Mouse (Mus musculus) kidney, adult 2 months (tissue): ENCODE measurements at regions not wholly inside any gene's neighbourhood (a gene's known extent, or its start where the extent isn't known, plus 50 kb on each side); places are given as distances from the start of the nearest gene placed in this dataset.

Experiments
- DNase-seq: peaks from one replicate; pipeline ENCODE4 v3.0.0; 2021
- H3K27ac ChIP-seq: fragments of 200-500 bp; 2 replicates; pipeline ENCODE4 v1.5.1; 2012; ENCODE audit warnings: low read depth, low read length, control low read depth, inconsistent platforms; ENCODE audit not compliant: insufficient read depth
- H3K27me3 ChIP-seq: fragments of 200-500 bp; replicated peaks from 2 replicates; pipeline ENCODE4 v1.6.1; 2012; ENCODE audit warnings: mild to moderate bottlenecking, moderate library complexity, low read length, inconsistent platforms; ENCODE audit not compliant: control insufficient read depth, insufficient read depth
- H3K36me3 ChIP-seq: fragments of 200-500 bp; 2 replicates; pipeline ENCODE4 v1.6.1; 2012; ENCODE audit warnings: mild to moderate bottlenecking, moderate library complexity, low read length, inconsistent platforms; ENCODE audit not compliant: control insufficient read depth, insufficient read depth
- H3K4me1 ChIP-seq: fragments of 200-500 bp; 2 replicates; pipeline ENCODE4 v1.6.1; 2011; ENCODE audit warnings: low read length; ENCODE audit not compliant: control insufficient read depth, insufficient read depth
- H3K4me3 ChIP-seq: fragments of 200-500 bp; 2 replicates; pipeline ENCODE4 v1.5.1; 2011; ENCODE audit warnings: mild to moderate bottlenecking, low read depth, low read length, control low read depth; ENCODE audit not compliant: insufficient read depth
- CTCF ChIP-seq: fragments of 200-500 bp; conservative IDR thresholded peaks from 2 replicates; pipeline ENCODE4 v1.5.1; 2011; ENCODE audit warnings: low read depth, mild to moderate bottlenecking, control low read depth, low read length, moderate library complexity, mixed read lengths; ENCODE audit not compliant: insufficient read depth, insufficient read length
- POLR2A ChIP-seq: fragments of 200-500 bp; IDR thresholded peaks from one replicate; pipeline ENCODE4 v1.6.1; 2011; ENCODE audit warnings: low read depth, low read length, control low read depth
- WGBS: fragments of 180-500 bp; shearing (Covaris S2); methylation state at CpG from one replicate; pipeline ENCODE4 v1.1.7; 2018; 5-methylcytosine and 5-hydroxymethylcytosine counted together

DNA sequence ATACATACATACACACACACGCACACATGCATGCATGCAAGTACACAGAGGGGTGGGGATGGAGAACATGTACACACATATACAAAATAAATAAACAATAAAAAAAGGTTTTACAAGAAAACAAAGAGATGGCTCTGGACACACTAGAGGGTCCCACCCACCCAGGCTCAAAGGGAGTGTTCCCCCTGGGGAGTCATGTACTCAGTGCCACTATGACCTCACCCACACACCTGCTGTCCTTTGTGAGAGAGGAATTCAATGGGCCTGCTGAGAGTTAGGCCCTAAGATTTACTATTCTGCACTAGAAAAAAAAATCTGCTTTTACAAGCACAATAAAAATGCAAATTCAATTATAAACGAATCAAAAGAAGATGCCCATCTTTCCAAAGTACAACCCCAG, 214.2 kb upstream of the Zdhhc25 start:
- WGBS, result 70% methylated on average over 2 of the region's 2 CpGs
- Histone ChIP-seq H3K36me3 (no peaks in the 10 kb centered on the region), H3K27me3 (no peaks in the 10 kb centered on the region), H3K4me3 (no peak overlapping the region), H3K4me1 (no peaks in the 10 kb centered on the region), H3K27ac (no peak overlapping the region)
- DNase-seq, result no peak
- no peak for TF ChIP-seq CTCF

DNA sequence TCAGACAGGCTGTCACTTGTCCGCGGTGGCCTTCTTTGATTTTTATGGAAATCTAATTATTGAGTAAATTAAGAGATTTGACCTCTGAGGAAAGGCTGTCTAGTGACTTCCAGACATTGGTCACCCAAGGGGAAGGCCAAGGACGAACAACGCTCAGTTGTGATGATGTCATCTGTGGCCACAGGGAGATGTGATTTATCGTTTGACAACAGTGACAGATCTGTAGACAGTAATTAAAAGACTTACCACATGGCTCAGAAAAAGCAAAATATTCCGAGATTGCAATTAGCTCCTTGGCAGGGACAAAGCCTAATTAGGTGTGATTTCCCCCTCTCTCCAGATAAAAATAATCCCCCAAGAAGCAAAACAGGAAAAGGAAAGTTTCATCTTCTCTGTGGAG, 213.4 kb upstream of the Zdhhc25 start:
- no peaks in the 10 kb centered on the region for H3K27me3 ChIP-seq
- no peak overlapping the region for H3K27ac ChIP-seq
- no peaks in the 10 kb centered on the region for H3K4me1 ChIP-seq
- TF ChIP-seq POLR2A, result no peak
- DNase-seq, result no peak
- 78% methylated on average over 6 of the region's 6 CpGs for WGBS
- no peak overlapping the region for H3K4me3 ChIP-seq
- no peaks in the 10 kb centered on the region for H3K36me3 ChIP-seq

DNA sequence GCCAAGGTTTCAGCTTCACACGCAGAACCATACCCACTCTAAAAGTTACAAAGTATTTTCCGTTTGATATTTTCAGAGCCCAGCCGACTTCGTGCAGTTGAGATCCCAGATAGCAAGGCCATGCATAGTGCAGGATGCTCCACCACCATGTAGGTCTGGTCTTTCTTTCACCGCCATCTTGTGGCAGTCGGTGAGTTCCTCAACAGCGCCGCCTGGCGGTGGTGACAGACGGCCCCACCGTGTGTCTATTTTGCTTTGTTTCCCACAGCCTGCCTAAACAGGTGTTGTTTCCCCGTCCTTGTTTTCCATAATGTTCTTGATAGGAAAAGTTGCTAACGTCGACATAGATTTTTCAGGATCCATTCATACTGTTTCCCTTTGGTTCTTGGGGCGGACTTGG, 208.3 kb upstream of the Zdhhc25 start:
- no peak for DNase-seq
- Histone ChIP-seq H3K36me3 (no peaks in the 10 kb centered on the region), H3K27me3 (no peaks in the 10 kb centered on the region), H3K4me1 (no peaks in the 10 kb centered on the region), H3K4me3 (no peak overlapping the region), H3K27ac (no peak overlapping the region)
- TF ChIP-seq POLR2A (no peak), CTCF (no peak)
- WGBS, result 83% methylated on average over 15 of the region's 15 CpGs

DNA sequence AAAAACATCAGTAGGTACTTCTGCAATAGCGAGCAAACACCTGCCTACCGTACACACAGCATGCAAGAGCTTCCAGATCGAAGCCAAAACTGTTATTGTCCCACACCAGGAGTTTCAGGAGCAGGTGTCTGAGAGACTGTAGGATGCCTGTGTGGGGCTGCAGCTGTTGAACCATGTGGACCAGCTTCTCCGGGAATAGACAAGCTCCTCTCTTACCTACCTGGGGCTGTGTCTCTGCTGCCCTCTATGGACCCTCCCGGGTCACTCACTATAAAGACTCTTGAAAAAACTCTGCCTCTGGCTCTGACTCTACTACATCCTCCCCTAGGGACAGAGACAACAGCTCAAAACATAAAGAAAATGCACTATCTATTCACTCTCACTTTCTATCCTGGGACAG, 201.0 kb upstream of the Zdhhc25 start:
- 53% methylated on average over 5 of the region's 5 CpGs for WGBS
- no peaks in the 10 kb centered on the region for H3K27me3 ChIP-seq
- no peak for DNase-seq
- no peak overlapping the region for H3K27ac ChIP-seq
- no peaks in the 10 kb centered on the region for H3K36me3 ChIP-seq
- TF ChIP-seq POLR2A (no peak), CTCF (no peak)
- H3K4me3 ChIP-seq, result no peak overlapping the region
- no peaks in the 10 kb centered on the region for H3K4me1 ChIP-seq

DNA sequence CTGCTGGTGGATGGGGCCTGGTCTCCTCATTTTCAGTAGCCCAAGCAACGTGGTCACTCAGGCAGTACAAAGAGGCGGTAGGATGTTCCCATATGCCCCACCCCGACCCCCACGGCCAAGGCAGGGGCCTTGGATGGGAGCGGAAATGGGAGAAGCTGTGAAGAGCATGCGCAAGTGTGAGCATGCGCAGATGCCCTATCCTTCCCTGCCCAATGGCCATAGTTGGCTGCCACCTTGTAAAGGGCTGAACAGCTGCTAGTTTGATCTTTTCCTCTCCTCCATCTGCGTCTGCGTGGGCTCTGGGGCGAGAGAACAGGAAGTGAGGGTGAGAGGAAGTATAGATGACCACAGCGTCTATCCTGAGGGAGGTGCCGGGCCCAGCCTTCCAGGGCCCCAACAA, 200.1 kb upstream of the Zdhhc25 start:
- WGBS, result 53% methylated on average over 12 of the region's 12 CpGs
- H3K27me3 ChIP-seq, result no peaks in the 10 kb centered on the region
- no peaks in the 10 kb centered on the region for H3K4me1 ChIP-seq
- H3K27ac ChIP-seq, result no peak overlapping the region
- no peak overlapping the region for H3K4me3 ChIP-seq
- no peaks in the 10 kb centered on the region for H3K36me3 ChIP-seq
- no peak for DNase-seq
- no peak for TF ChIP-seq CTCF
- no peak for TF ChIP-seq POLR2A

DNA sequence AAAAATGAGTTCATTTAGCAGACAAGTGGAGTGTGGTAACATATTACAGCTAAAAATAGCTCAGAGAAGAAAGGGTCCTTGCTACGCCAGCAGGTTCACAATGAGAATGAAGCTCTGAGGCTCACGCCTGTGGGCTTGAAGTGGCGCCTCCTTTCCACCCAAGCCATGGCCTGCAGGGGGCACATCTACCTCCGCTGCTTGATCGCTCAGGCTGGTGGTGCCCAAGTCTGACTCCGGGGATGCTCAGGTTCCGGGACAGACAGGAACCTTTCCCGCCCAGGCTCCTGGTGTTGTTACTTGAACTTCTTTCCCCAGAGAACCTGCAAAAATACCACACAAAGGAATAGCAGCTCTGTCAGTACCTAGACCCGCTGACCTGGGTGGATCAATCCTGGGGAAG, 199.3 kb upstream of the Zdhhc25 start:
- DNase-seq, result no peak
- H3K27ac ChIP-seq, result no peak overlapping the region
- H3K4me3 ChIP-seq, result no peak overlapping the region
- TF ChIP-seq POLR2A (no peak), CTCF (no peak)
- H3K4me1 ChIP-seq, result no peaks in the 10 kb centered on the region
- no peaks in the 10 kb centered on the region for H3K36me3 ChIP-seq
- 52% methylated on average over 9 of the region's 9 CpGs for WGBS
- no peaks in the 10 kb centered on the region for H3K27me3 ChIP-seq

DNA sequence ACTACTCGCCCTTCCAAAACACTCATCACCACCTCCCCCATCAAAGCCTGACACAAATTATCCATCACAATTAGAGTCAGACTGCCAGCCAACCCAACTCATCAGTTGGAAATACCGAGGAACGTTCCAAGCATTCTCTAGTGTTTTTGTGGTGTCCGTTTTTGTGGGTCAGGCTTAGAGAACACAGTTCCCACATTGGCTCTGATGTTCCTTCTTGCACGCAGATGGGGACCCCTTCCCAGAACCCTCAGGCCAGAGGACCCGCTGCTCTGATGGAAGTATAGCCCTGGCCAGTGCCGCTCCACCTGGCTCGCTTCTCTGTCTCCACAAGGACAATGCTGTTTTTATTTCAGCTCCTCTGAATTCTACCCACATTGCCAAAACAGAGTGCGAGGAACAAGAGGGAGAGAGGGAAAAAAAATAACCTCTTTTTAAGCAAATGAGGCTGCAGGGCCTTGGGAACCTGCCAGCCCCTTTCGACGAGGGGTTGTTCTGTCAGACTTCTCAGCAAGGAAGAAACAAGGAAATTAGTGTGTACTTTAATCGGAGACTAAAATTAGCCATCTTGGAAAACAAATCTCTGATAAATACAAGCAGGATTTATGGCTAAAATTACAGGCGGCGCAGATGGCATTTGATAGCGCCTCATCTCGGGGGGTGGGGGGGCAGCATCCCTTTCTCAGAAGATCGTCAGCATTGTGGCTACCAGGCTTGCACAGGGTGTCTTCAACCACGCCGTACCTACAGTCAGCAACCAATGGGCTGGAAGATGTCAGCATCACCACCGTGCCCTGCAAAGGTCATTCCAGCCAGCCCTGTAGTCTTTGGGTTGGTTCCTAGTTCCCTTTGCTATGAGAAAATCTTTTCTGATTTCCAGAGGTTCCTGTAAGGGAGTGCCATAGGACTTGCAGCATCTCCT, 191.4 kb upstream of the Zdhhc25 start:
- Histone ChIP-seq H3K4me3 (no peak overlapping the region), H3K27ac (no peak overlapping the region), H3K27me3 (no peaks in the 10 kb centered on the region), H3K4me1 (no peaks in the 10 kb centered on the region), H3K36me3 (no peaks in the 10 kb centered on the region)
- 78% methylated on average over 20 of the region's 20 CpGs for WGBS
- TF ChIP-seq CTCF (no peak), POLR2A (no peak)
- DNase-seq, result no peak
